Mouse (Mus musculus) hindbrain, embryonic 16.5 days (tissue): ENCODE measurements around the gene Tmem236. TPM values are rescaled to one million over a fixed set of nuclear protein-coding genes. Genes with fewer than 3 reads are reported as not detected.

Experiments
- ATAC-seq: fragments of 200-750 bp; cut with Nextera tagmentation; 2 replicates; pipeline ENCODE4 v1.8.0; 2017; ENCODE audit warnings: moderate TSS enrichment, moderate library complexity
- H3K27ac ChIP-seq: fragments of 300-500 bp; sonication (generic); 2 replicates; pipeline ENCODE4 v1.5.1; 2014; ENCODE audit warnings: low read depth, mild to moderate bottlenecking, control low read depth, low read length, moderate library complexity
- H3K27me3 ChIP-seq: fragments of 300-500 bp; sonication (generic); replicated peaks from 2 replicates; pipeline ENCODE4 v1.6.1; 2014; ENCODE audit warnings: low read length; ENCODE audit not compliant: control insufficient read depth, insufficient read depth
- H3K36me3 ChIP-seq: fragments of 300-500 bp; sonication (generic); 2 replicates; pipeline ENCODE4 v1.6.1; 2014; ENCODE audit warnings: mild to moderate bottlenecking, low read length, moderate library complexity, mixed read lengths; ENCODE audit not compliant: control insufficient read depth, insufficient read depth
- H3K4me1 ChIP-seq: fragments of 300-500 bp; sonication (generic); 2 replicates; pipeline ENCODE4 v1.6.1; 2014; ENCODE audit warnings: low read depth, low read length; ENCODE audit not compliant: control insufficient read depth, insufficient read depth
- H3K4me2 ChIP-seq: fragments of 300-500 bp; sonication (generic); 2 replicates; pipeline ENCODE4 v1.6.1; 2014; ENCODE audit warnings: mild to moderate bottlenecking, low read length, control low read depth, moderate library complexity
- H3K4me3 ChIP-seq: fragments of 300-500 bp; sonication (generic); 2 replicates; pipeline ENCODE4 v1.5.1; 2014; ENCODE audit warnings: mild to moderate bottlenecking, low read length, control low read depth, moderate library complexity
- H3K9ac ChIP-seq: fragments of 300-500 bp; sonication (generic); 2 replicates; pipeline ENCODE4 v1.6.1; 2014; ENCODE audit warnings: low read depth, mild to moderate bottlenecking, control low read depth, low read length, moderate library complexity
- H3K9me3 ChIP-seq: fragments of 300-500 bp; sonication (generic); 2 replicates; pipeline ENCODE4 v1.6.1; 2014; ENCODE audit warnings: mild to moderate bottlenecking, low read length, moderate library complexity; ENCODE audit not compliant: control insufficient read depth
- WGBS: fragments of 180-500 bp; shearing (Covaris S2); extraction: QIAGEN DNeasy Blood & Tissue Kit; methylation state at CpG from one replicate; pipeline ENCODE4 v1.1.7; 2014; 5-methylcytosine and 5-hydroxymethylcytosine counted together
- polyA plus RNA-seq: library from polyadenylated mRNA; unstranded; fragments of >200 nt; fragmentation: Nextera tagmentation; extraction: Ambion mirVana; gene quantifications from 2 replicates; pipeline ENCODE4 v1.2.1, GENCODE M21; 2015

The Tmem236 gene
- polyA plus RNA-seq, result 0.06 and 0.30 TPM in 2 replicates

DNA sequence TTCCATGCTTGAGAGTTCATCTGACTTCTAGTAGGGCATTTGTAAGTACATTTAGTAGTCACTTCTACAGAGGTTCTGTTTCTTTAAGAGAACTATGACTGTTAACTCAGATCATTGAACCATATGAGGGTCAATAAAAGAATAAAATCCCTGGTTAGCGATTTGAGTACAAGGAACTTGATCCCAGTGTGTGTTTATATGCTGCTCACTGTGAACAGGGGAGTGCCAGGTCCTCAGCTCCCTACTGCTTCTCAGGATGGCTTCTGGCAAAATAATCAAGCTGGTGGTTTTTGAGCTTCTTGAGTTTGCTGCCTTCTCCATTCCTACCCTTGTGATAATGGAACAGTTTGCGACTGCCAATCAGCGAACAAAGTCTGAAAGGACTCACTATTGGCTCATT lies at the start of gene Tmem236:
Tmem236 (plus strand) TSS at position 190 of the 400 bp plus-strand sequence.
- ATAC-seq, result no peak
- Histone ChIP-seq H3K4me2 (no peak within 1 kb of the TSS), H3K9ac (no peak within 1 kb of the TSS), H3K27ac (no peak within 1 kb of the TSS), H3K4me1 (no peaks in the 10 kb centered on the region), H3K27me3 (no peaks in the 10 kb centered on the region), H3K4me3 (no peak within 1 kb of the TSS), H3K9me3 (no peaks in the 10 kb centered on the region), H3K36me3 (no peaks in the 10 kb centered on the region)
- 68% methylated on average over 3 of the region's 3 CpGs for WGBS

DNA sequence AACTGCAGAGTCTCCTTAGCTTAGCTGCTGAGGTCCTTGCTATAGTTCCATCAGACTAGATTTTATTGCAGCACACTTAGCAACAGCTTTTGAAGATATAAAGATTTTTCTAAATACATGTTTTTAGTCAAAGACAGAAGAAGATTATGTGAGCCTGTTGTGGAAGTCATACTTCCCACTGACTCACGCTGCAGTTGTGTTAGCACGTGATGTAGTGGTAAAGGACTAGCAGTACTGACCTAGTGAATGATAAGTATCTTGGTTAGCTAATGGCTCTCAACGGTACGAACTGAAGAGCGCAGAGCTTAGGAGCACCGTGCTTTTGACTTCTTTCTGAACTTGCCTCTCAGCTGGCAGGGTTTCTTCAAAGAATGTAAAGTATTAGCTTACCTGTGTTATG lies 47.9 kb upstream of the Tmem236 start:
- Histone ChIP-seq H3K9ac (no peak overlapping the region), H3K36me3 (peaks cover 11% of the 10 kb centered on the region), H3K27me3 (no peaks in the 10 kb centered on the region), H3K4me1 (no peaks in the 10 kb centered on the region), H3K4me2 (no peak overlapping the region), H3K9me3 (no peaks in the 10 kb centered on the region), H3K4me3 (no peak overlapping the region), H3K27ac (no peak overlapping the region)
- ATAC-seq, result no peak
- WGBS, result 93% methylated on average over 6 of the region's 6 CpGs

- Histone ChIP-seq H3K4me3 (no peak overlapping the region), H3K36me3 (peaks cover 13% of the 10 kb centered on the region), H3K4me2 (no peak overlapping the region), H3K27me3 (no peaks in the 10 kb centered on the region), H3K4me1 (no peaks in the 10 kb centered on the region), H3K9ac (no peak overlapping the region), H3K27ac (no peak overlapping the region), H3K9me3 (no peaks in the 10 kb centered on the region)
- no peak for ATAC-seq
- 45% methylated on average over 3 of the region's 3 CpGs for WGBS
Observed at GRCm38 (mm10) chr2:14127629-14128028, 46.7 kb upstream of the Tmem236 start.

GRCm38 (mm10) chr2:14130641-14131339 lies 43.5 kb upstream of the Tmem236 start:
- no peak overlapping the region for H3K9ac ChIP-seq
- no peaks in the 10 kb centered on the region for H3K4me1 ChIP-seq
- no peak overlapping the region for H3K27ac ChIP-seq
- peaks cover 8% of the 10 kb centered on the region; the same call in 1 of the 2 replicates for H3K36me3 ChIP-seq
- H3K4me3 ChIP-seq, result no peak overlapping the region
- no peaks in the 10 kb centered on the region for H3K27me3 ChIP-seq
- 91% methylated on average over 12 of the region's 12 CpGs for WGBS
- H3K4me2 ChIP-seq, result no peak overlapping the region
- no peak for ATAC-seq
- H3K9me3 ChIP-seq, result no peaks in the 10 kb centered on the region

GRCm38 (mm10) chr2:14132468-14133326 lies 41.6 kb upstream of the Tmem236 start:
- Histone ChIP-seq H3K27ac (no peak overlapping the region), H3K4me3 (no peak overlapping the region), H3K9ac (no peak overlapping the region), H3K36me3 (peaks cover 10% of the 10 kb centered on the region; the same call in 1 of the 2 replicates), H3K4me1 (no peaks in the 10 kb centered on the region), H3K9me3 (no peaks in the 10 kb centered on the region), H3K27me3 (no peaks in the 10 kb centered on the region), H3K4me2 (no peak overlapping the region)
- WGBS, result 93% methylated on average over 4 of the region's 4 CpGs
- ATAC-seq, result no peak

DNA sequence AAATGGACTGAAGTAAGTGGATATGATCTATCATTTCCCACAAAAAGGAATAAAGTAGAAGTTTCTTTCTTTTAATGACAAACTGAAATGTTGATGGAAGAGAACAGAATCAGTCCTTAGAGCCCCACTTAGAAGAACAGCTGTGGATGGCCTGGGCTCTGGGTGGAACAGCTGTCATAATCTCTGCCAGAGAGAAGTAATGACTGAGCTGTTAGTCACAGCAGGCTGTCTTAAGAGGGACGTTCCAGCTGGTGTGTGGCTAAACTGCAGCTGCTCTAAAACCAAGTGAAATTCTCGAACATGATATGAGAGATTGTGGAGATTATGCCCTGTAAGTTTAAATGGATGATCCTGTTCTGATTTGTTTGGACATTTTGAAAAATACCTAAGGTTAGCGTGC lies 37.4 kb upstream of the Tmem236 start:
- H3K4me3 ChIP-seq, result no peak overlapping the region
- no peaks in the 10 kb centered on the region for H3K4me1 ChIP-seq
- no peak for ATAC-seq
- no peaks in the 10 kb centered on the region for H3K9me3 ChIP-seq
- no peaks in the 10 kb centered on the region for H3K27me3 ChIP-seq
- H3K36me3 ChIP-seq, result peaks cover 12% of the 10 kb centered on the region
- WGBS, result 63% methylated on average over 3 of the region's 3 CpGs
- no peak overlapping the region for H3K9ac ChIP-seq
- H3K27ac ChIP-seq, result no peak overlapping the region
- H3K4me2 ChIP-seq, result no peak overlapping the region

- Histone ChIP-seq H3K36me3 (peaks cover 14% of the 10 kb centered on the region), H3K27ac (no peak overlapping the region), H3K4me3 (no peak overlapping the region), H3K9ac (no peak overlapping the region), H3K4me2 (no peak overlapping the region), H3K9me3 (no peaks in the 10 kb centered on the region), H3K27me3 (no peaks in the 10 kb centered on the region), H3K4me1 (no peaks in the 10 kb centered on the region)
- ATAC-seq, result no peak
- WGBS, result 85% methylated on average over 6 of the region's 6 CpGs
Observed at GRCm38 (mm10) chr2:14139590-14139989, 34.7 kb upstream of the Tmem236 start.

DNA sequence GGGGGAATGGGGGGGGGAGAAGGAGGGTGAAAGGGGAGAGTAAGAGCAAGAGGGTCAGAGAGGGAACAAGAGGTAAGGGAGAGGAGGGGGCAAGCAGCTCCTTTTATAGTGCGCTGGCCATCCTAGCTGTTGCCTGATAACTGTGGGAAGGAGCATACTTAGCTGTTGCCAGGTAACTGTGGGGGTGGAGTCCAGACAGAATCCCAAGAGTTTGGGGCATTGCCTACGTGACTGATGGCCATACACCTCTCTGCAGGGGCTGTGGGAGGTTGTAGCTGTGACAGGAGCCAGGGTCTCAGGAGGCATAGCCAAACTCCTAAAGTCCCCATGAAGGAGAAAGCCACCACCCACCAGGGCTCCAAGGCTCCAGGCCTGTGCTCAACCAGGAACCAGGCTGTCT lies 34.3 kb upstream of the Tmem236 start:
- Histone ChIP-seq H3K9ac (no peak overlapping the region), H3K4me2 (no peak overlapping the region), H3K27me3 (no peaks in the 10 kb centered on the region), H3K27ac (no peak overlapping the region), H3K36me3 (peaks cover 14% of the 10 kb centered on the region), H3K9me3 (no peaks in the 10 kb centered on the region), H3K4me1 (no peaks in the 10 kb centered on the region), H3K4me3 (no peak overlapping the region)
- 32% methylated on average over 2 of the region's 2 CpGs for WGBS
- no peak for ATAC-seq

GRCm38 (mm10) chr2:14145311-14145710 lies 29.0 kb upstream of the Tmem236 start:
- H3K4me1 ChIP-seq, result no peaks in the 10 kb centered on the region
- H3K27me3 ChIP-seq, result no peaks in the 10 kb centered on the region
- H3K9me3 ChIP-seq, result no peaks in the 10 kb centered on the region
- H3K4me2 ChIP-seq, result no peak overlapping the region
- no peak overlapping the region for H3K27ac ChIP-seq
- peaks cover 8% of the 10 kb centered on the region; the same call in 1 of the 2 replicates for H3K36me3 ChIP-seq
- no peak for ATAC-seq
- whole genome bisulfite sequencing, result 85% methylated on average over 3 of the region's 3 CpGs
- H3K4me3 ChIP-seq, result no peak overlapping the region
- H3K9ac ChIP-seq, result no peak overlapping the region
